Mouse (Mus musculus) heart, adult 8-10 months (tissue): Measurements from ENCODE around the gene Gucy2d. TPM values are rescaled to one million over a fixed set of nuclear protein-coding genes. Genes with fewer than 3 reads are reported as not detected.
A peak's percentile ranks its signal among the peaks of the same experiment; 100 is the strongest.

Experiments used
- DNase-seq: peaks from one replicate; pipeline ENCODE4 v3.0.0; 2022; ENCODE audit warnings: low spot score
- total RNA-seq, 4 experiments: library from RNA; stranded (reverse); gene quantifications; 2 replicates each; pipeline ENCODE4 v1.2.4; 2022

Gene Gucy2d
- total RNA-seq, 4 experiments from 2014 or later, result 0.12 to 0.20 (median 0.16) TPM; not detected in 1

DNA sequence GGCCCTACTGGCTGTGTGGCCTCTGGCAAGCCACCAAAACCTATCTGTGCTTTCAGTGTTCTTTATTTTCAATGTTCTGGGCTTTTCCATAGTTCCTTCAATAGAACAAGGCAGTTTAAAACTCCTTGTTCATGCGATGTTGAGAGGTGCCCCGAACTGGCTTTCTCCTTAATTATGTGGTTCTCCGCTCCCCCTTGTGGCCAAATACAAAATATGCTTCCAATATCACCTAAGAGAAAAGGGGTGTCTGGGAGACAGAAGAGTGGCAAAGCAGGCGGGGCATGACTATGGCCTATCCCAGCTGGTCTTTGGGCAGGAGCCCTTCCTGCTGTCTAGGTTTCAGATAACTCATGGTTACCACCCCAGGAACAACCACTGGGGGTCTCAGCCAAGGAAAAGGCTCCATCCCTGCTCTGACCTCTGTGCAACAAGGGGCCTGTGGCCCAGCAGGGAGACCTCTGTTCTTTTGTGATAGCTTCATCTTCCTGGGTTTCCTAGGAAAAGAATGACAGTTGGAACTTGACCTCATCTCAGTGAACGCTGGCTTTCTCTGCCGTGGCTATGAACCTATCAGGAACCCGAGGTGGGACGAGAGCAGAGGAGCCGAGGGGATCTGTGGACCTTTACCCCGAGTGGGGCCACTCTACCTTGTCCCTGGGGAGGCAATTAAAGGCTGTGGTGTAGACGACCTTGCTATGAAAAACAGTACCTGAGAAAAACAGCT lies 7.5 kb downstream of the Gucy2d start:
- peak; percentile 41 for DNase-seq

DNA sequence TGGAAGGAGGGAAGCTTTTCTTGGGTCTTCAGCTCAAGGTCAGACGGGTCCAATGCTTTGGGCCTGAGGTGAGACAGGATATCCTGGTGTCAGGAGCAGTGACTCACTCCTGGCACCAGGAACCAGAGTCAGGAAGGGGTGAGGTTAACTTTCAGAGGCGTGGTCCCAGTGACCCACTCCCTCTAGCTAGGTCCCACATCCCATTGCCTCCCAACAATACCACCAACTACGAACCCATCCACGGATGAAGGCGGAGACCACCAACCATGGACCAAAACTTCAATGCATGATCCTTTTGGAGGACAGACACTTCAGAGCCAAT lies 8.1 kb downstream of the Gucy2d start:
- no peak for DNase-seq

DNA sequence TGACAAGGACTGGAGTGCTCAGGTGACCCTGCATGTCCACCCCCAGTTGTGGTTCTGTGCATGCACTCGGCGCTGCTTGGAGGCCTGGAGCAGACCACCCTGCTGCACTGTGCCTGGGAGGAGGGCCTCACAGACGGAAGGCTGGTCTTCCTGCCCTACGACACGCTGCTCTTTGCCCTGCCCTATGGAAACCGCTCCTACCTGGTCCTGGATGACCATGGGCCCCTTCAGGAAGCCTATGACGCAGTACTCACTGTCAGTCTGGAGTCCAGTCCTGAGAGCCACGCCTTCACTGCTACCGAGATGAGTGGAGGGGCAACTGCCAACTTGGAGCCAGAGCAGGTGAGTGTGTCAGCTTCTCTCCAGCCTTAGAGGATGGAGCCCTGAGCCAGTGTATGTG lies 9.5 kb downstream of the Gucy2d start:
- DNase-seq, result no peak

DNA sequence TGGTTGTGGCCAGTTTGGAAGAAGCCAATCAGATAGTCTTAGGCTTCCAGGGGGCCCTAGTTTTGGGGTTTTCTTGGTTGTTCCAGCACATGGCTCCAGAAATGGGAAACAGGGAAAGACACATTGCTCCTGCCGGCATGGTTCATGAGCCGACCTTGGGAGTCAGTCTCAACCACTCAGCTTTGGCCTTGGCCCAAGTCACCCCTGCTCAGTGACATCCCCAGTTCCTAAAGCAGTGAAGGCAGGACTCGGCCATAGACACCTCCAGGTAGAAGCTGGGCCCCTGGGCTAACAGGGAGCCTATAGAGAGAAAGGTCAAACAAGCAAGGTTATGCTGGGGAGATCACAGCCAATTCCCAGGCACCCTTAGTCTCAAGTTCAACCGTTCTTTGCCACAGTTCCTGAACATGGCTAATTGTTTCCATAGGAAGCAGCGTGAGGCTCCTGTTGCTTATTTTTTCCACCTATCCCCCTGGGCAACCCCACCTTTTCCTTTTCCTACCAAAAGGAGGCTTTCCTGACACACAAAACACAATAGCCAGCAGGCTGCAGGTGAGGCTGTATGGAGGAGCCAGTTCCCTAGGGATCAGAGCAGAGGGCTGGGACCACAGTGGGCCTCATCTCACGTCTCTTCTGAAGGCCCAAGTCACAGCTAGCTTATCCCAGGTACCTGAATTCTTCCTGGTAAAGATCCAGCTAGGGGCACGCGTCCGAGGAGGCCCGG lies 14.3 kb downstream of the Gucy2d start:
- peak; percentile 18 for DNase-seq

DNA sequence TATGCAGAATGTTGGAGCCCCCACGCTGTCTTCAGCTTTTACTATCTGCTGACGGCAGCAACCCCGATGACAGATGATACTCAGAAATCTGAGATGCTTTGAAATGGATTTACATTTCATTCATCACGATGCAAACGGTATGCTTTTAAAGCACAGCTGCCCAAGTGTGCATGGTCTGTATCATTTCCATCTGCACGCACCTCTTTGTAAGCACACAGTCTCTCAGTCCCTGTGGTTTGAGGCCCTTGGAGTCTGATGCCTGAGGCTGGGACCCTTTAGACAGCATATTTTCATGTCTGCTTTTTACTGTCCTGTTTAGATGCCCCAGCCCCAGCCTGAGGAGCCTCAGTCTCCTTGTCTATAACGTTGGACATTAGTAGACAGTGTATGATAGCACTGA lies 20.1 kb downstream of the Gucy2d start:
- no peak for DNase-seq

DNA sequence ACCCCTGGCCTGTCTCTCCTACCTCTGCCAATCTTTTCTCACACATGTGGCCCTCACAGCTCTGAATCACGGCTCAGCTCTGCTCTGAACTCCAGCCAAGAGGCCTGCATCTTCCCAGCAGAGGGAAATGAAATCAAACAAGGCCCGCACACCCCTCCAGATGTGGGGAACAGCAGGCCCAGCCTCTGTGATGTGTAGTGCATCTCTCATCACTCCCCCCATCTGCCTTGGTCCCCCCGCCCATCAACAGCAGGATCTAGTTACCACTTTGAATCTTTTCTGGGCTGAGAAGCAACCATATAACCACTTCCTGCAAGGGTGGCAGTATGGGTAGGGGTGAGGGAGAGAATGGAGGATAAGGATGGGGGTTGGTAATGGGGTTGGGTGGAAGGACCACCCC lies 28.9 kb downstream of the Gucy2d start:
- no peak for DNase-seq

DNA sequence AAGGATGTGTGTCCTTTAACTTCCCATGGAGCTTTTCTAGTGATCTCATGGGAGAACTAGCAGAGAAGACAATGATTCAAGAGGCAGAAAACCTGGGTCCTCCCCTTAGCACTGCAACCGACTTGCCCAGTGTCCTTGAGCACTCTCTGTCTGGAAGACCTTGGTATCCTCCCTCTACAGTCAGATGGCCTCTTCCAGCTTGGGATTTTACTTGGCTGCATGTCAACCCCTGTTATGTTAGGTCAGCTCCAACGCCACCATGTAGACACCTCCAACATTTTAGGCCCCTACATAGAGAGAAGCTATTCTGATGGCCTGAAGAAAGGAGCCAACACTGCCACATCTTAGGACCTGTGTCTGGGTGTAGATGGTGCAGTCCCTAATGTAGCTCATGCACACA lies 32.3 kb downstream of the Gucy2d start:
- DNase-seq, result no peak

DNA sequence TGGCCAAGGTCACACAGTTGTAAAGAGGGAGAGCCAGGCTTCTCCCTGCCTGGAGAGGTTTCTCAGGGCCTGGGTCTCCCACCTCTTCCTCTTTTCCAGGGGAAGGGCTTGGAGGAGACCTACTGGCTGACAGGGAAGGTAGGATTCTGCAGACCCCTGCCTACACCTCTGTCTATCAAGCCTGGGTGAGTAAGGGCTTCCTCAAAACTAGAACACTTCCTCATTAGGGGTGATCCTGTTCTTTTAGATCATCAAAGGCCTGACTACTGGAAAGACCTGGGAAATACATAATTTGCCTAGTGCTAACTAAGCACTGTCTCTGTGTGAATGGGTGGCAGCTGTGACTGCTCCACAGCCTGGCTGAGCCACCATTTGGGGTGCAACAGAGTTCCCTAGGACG lies 34.3 kb downstream of the Gucy2d start:
- DNase-seq, result no peak

DNA sequence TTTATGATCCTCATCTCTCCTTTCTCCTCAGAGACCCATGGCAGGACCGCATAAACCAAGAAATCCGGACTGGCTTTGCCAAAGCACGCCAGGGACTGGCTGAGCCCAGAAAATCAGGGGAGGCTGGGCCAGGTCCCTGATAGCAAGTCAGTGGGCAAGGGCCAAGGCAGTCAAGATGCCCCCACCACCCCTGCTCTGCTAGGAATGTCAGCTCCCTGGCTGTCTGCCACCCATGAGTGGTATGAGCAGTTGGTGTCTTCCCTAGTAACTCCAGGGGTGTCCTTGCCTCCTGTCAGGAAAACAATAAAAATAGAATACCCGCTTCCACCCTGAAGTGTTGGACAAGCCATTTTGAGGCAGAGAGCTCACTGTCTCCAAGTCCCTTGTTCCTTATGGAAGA lies 36.9 kb downstream of the Gucy2d start:
- DNase-seq, result no peak

DNA sequence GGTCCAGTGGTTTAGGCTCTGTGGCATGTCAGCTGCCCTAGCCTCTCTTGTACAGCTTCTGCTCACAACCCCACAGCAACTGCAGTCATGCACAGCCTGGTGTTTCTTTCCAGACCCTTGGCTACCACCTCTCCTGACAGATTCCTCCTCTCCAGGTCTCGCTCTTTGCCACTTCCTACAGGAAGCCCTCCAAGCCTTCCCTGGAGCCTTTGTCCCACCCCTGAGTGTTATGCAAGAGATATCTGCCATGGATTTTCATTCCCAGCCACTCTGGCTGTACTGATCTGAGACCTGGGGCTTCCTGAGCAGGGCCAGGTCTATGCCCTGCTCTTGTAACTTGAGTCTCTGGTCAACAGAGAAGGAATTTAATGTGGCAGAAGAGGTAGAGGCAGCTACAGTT lies 40.3 kb downstream of the Gucy2d start:
- no peak for DNase-seq

DNA sequence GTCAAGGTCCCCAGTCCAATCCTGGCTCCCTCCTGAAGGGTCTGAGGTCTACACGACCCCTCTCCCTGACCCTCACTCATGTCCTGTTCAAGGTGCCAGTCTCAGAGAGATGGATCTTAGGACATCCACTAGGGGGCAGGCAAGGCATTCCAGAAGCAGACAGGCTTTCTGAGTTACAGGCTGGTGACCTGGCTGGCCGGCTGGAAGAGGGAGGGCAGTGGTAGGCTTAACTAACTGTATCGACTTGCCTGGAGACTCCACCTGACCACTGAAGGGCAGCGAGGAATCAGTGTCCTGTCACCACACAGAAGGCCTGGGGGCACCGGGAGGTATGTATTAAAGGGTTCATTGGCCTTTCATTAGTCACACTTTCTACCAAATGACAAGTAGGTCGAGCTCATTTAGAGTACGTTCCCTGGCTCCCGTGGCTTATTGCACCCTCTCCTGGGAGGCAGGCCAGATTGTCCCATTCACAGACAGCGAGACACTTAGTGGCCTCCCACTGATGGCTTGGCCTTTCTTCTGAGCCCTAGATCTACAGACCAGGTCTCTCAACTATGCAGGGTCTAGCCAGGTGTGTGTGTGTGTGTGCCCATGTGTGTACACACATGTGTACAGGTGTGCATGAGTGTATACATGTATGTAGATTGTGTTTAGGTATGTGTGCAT lies 41.0 kb downstream of the Gucy2d start:
- DNase-seq, result peak; percentile 89

DNA sequence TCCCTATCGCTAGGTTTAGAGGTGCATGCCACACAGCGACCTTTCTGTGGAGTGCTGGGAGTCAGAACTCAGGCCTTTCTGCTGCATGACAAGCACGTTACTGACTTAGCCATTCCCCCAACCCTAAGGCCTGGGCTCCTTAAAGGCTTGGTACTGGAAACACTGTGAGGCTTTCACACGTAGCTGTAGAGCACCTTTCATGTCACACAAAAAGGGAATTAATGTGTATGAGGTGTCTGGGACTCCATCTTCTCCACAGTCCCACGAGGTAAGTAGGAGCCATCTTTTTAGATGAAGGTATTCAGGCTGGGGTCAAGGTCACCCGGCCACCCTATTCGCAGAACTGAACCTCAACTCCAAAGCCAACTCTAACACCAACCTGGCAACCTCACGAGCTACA lies 41.6 kb downstream of the Gucy2d start:
- no peak for DNase-seq

DNA sequence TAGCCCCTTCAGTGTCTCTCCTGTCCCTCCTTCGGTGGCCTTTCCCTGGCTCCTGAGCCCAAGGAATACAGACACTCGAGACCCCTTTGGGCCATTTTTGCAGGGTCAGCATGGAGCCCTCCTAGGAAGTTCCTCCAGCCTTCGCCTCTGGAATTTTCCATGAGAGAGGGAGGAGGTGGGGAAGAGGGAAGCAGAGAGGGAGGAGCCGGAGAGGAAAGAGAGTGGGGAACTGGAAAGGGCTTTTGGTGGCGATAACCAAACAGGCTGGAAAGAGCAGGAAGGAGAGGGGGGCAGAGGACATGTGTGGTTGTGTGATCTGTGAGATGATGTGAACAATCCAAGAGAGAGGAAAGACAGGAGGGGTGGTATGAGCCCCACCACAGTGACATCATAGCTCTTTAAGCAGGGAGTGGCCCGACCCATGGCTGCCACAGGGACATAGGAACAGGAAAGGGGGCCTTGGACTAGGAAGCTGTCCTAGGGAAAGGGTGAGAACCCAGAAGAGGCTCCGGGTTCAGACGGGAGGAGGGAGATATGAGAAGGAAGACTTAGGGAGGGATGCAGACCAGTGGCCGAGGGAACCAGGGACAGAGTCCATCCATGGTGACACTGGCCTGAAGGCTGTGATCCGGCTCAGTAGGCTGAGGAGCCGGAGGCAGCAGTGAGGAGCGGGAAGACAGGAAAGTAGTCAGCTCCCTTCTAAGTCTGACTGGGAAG lies 42.5 kb downstream of the Gucy2d start:
- DNase-seq, result no peak

DNA sequence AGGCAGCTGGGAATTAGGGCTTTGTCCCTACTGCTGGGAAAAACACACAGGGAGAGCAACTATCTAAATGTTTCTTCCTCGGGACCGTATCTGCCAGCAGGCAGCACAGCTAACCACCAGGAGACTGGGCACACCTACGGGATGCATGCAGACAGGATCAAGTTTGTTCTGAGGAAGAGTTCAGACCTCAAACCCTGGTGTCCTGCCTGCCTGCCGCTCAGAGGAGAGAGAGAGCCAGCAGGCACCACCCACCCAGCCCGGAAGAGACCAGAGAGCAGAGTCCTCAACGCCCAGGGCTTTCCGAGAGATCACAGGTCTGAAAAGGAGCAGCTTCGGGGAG lies 43.0 kb downstream of the Gucy2d start:
- DNase-seq, result no peak

DNA sequence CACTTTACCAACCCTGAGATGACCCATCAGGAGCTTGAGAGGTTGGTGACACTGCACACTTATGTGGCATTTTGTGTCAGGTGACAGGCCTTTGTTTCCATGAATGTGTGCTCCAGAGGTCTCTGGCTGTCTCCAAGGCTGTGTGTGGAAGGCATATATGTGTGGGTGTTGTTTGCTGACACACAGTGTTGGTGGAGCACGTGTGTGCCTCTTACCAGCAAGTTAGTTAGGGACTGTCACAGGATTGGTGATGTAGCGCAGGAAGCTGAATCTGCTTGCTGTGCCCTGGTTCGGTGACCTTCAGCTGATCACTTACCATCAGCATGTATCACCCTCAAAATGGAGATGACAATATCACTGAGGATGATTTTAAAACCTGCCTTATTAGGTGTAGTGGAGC lies 44.7 kb downstream of the Gucy2d start:
- DNase-seq, result no peak

DNA sequence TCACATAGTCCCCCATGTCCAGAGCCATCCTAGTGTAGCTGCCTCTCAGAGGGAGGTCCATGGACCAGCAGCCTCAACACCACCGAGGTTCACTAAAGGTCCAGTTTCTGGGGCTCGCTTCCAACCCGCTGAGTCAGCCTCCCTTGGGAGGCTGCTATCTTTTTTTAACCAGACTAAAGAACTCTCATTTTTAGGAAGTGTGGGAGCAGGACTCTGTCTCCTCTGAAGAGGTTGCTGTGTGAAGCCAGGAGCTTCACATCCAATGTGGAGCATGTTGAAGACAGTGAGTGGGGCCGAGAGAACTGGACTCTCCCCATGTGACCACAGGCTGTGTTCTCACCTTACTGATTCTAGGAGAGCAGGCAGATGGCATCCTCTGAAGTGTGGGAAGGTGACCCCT lies 45.3 kb downstream of the Gucy2d start:
- no peak for DNase-seq

DNA sequence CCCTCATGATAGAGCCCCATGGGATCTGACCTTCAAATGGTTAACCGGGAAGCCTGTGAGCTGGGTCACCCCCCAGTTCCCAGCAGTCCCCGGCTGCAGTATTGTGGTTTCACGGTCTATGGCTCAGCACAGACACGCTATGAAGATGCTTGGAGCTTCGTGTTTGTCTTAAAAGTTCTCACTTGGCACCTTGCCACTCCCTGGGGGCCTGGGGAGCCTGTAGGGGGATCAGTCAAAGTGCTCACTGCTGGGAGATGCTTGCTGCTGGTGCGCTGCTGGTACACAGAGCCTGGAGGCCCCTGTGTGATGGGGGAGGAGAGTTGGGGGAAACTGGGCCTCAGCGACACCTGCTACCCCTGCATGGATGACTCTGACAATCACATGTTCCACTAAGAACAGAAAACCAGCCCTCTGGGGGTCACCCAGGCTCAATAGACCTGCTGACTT lies 46.3 kb downstream of the Gucy2d start:
- no peak for DNase-seq

DNA sequence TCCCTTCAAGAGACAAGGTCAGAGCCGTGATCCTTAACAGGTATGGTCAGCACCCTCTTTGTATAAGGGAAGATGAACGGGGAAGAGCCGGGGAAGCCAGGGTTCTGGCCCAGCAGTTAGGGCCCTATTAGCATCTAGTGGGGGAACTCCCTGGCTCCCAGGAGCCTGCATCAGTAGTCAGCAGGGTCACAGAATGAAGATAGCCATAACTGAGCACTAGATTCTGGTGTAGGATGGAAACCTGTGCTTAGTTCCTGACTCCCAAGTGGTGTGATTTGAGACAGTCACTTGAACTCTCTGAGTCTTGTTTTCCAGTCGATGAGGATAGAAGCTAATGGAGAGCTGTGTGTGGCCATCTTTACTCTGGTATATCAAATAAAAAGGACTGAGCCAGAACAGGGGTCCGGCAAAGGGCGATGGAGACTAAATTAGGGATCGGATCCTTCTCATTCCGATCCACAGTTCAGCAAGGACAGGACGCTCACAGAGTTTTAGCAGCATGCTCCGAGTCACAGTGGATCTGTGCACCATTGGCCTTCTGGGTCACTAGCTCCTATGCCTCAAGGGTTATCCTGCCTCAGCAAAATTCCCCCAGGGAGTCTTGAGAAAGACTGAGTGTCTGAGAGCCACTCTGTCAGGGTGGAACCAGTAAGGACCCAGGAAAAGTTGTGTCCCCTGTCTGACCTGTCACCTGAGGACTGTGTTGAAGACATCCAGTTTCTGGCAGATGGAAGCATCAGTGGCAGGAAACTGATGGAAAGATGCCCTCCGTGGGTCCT lies 47.2 kb downstream of the Gucy2d start:
- DNase-seq, result no peak

DNA sequence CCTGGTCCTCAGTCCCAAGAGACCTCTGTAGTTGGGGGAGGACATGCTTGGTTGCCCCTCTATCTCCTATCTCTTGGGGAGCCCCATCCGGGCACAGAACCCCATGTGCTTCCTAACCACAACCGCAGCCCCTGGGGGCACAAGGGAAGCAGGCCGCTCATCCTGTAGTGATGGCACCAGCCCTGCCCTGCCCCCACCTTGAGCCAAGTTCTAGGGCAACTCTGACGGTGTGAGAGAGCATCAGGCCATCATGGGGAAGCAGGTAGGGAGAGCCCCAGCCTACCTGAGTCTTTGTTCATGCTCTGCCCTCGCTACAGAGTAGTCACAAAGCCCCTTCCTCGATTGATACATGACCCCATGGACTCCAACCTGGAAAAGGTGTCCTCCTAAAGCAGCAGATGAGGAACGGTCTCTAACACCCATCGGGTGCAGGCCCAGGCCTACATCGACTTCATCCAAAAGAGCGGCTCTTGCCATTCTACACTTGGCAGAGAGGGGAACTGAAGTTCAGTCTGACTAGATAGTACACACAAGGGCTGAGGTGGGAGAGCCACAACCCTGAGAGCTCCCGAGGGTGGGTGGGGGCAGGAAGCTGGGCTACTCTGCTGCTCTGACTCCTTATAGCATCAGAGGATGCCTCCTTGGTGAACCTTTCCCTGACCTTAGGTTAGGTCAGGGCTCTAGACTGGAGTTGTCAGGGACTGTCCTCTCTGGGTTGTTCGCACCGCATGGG lies 48.3 kb downstream of the Gucy2d start:
- no peak for DNase-seq

DNA sequence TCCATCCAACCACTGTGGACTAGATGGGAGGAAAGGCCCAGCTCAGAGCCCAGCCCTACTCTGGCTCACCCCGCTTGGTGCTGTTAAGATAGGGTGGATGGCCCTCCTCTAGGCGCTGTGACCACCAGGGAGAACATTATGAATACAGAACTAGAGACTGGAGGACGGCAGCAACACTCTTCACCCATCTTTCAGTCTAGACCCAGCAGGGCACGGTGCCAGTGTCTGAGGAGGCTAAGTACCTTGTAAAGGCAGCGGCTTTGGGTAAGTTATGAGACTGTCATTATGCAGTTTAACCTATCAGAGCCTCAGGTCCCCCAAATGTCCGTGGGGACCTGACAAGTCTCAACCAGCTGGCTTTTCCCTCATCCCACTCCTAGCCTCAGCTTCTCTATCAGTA lies 48.9 kb downstream of the Gucy2d start, which contains the start of gene Lrrc32:
Lrrc32 (plus strand) TSS at position 153 of the 400 bp plus-strand sequence.
- no peak for DNase-seq

DNA sequence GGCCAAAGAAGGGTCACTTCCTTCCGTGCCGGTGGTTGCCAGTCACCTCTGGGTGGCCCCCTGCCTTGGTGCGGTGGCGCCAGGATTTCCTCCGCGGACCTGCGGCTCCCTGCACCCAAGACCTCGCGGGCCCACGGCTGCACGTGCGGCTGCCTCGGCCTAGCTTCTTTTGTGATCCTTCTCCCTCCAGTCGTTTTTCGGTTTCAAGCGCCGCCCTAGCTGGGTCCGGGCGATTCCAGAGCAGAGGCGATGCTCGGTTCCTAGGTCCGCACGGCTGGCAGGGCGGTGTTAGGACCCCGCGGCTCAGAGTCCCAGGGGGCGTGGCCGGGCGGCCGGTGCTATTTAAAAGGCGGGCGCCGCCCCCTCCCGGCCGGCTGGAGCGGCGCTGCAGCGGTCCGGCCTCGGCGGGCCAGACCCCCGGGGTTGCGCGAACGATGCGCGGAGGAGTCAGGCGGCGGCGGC lies 49.4 kb downstream of the Gucy2d start:
- peak; percentile 76 for DNase-seq
